Mouse (Mus musculus): ENCODE measurements around the gene Hcar1. TPM values are rescaled to one million over a fixed set of nuclear protein-coding genes. Genes with fewer than 3 reads are reported as not detected.

Hcar1 gene
- polyA plus RNA-seq, 1 experiment from 2014 or later = 6.1 TPM

GRCm38 (mm10) chr5:123827659-123828091, 52.1 kb downstream of the Hcar1 start:
- no peak; the same call in 1 of the 2 replicates for ATAC-seq (ENCODE audit: insufficient read depth, low FRiP score)
- WGBS = 74% methylated on average over 6 of the region's 6 CpGs
- Histone ChIP-seq H3K4me3 (replicated peaks; ENCODE audit: low read length) (no peak overlapping the region), H3K27ac (ENCODE audit: low read length) (no peak overlapping the region), H3K4me2 (ENCODE audit: low read depth, low read length) (no peak overlapping the region), H3K9me3 (replicated peaks; ENCODE audit: control insufficient read depth, low read length) (no peaks in the 10 kb centered on the region), H3K27me3 (ENCODE audit: control insufficient read depth, insufficient read depth, low read length) (no peaks in the 10 kb centered on the region), H3K9ac (ENCODE audit: low read length) (no peak overlapping the region), H3K36me3 (ENCODE audit: control insufficient read depth, insufficient read depth, low read length) (no peaks in the 10 kb centered on the region), H3K4me1 (ENCODE audit: control insufficient read depth, insufficient read depth, low read length) (no peaks in the 10 kb centered on the region)

Other genes starting within 250 kb of the Hcar1 start
- gene Clip1, start 195.4 kb downstream of the Hcar1 start, polyA plus RNA-seq (2015; fragmentation: Nextera tagmentation; extraction: Ambion mirVana) = 40.6 and 46.1 TPM in 2 replicates
- gene Zcchc8, start 158.9 kb downstream of the Hcar1 start, polyA plus RNA-seq (2015; fragmentation: Nextera tagmentation; extraction: Ambion mirVana) = 61.1 and 64.5 TPM in 2 replicates
- 105 and 106 TPM in 2 replicates for gene Rsrc2, start 130.6 kb downstream of the Hcar1 start, polyA plus RNA-seq (2015; fragmentation: Nextera tagmentation; extraction: Ambion mirVana)
- gene Kntc1, start 130.3 kb downstream of the Hcar1 start, polyA plus RNA-seq (2015; fragmentation: Nextera tagmentation; extraction: Ambion mirVana) = 23.6 and 31.0 TPM in 2 replicates
- 6.5 and 8.7 TPM in 2 replicates for gene Hcar2, start 14.5 kb downstream of the Hcar1 start, polyA plus RNA-seq (2015; fragmentation: Nextera tagmentation; extraction: Ambion mirVana)
- gene Denr, start 27.2 kb upstream of the Hcar1 start, polyA plus RNA-seq (2015; fragmentation: Nextera tagmentation; extraction: Ambion mirVana) = 117 and 132 TPM in 2 replicates
- 1.8 and 3.2 TPM in 2 replicates for gene Gm43518, start 47.4 kb upstream of the Hcar1 start, polyA plus RNA-seq (2015; fragmentation: Nextera tagmentation; extraction: Ambion mirVana)
- 4.8 and 6.8 TPM in 2 replicates for gene Ccdc62, start 50.7 kb upstream of the Hcar1 start, polyA plus RNA-seq (2015; fragmentation: Nextera tagmentation; extraction: Ambion mirVana)
- 31.2 and 35.2 TPM in 2 replicates for gene Hip1r, start 93.6 kb upstream of the Hcar1 start, polyA plus RNA-seq (2015; fragmentation: Nextera tagmentation; extraction: Ambion mirVana)
- 39.6 and 44.4 TPM in 2 replicates for gene Vps37b, start 152.2 kb upstream of the Hcar1 start, polyA plus RNA-seq (2015; fragmentation: Nextera tagmentation; extraction: Ambion mirVana)
- 3.2 and 3.7 TPM in 2 replicates for gene Abcb9, start 215.8 kb upstream of the Hcar1 start, polyA plus RNA-seq (2015; fragmentation: Nextera tagmentation; extraction: Ambion mirVana)
- 27.7 and 30.2 TPM in 2 replicates for gene Ogfod2, start 232.3 kb upstream of the Hcar1 start, polyA plus RNA-seq (2015; fragmentation: Nextera tagmentation; extraction: Ambion mirVana)
- gene Arl6ip4, start 236.1 kb upstream of the Hcar1 start, polyA plus RNA-seq (2015; fragmentation: Nextera tagmentation; extraction: Ambion mirVana) = 76.1 and 81.6 TPM in 2 replicates